Mouse (Mus musculus) embryonic fibroblast, embryonic 13.5 days (primary cell): ENCODE measurements around the gene Cept1. TPM values are rescaled to one million over a fixed set of nuclear protein-coding genes. Genes with fewer than 3 reads are reported as not detected.

Experiments
- H3K27ac ChIP-seq: 2 replicates; pipeline ENCODE4 v1.5.1; 2012; ENCODE audit warnings: low read length, control low read depth, inconsistent platforms; ENCODE audit not compliant: insufficient read depth
- H3K4me1 ChIP-seq: 2 replicates; pipeline ENCODE4 v1.6.1; 2011; ENCODE audit warnings: low read length; ENCODE audit not compliant: control insufficient read depth, insufficient read depth
- H3K4me3 ChIP-seq: 2 replicates; pipeline ENCODE4 v1.5.1; 2011; ENCODE audit warnings: mild to moderate bottlenecking, control low read depth, low read length; ENCODE audit not compliant: insufficient read depth
- CTCF ChIP-seq: IDR thresholded peaks from 2 replicates; pipeline ENCODE4 v1.5.1; 2011; ENCODE audit warnings: mild to moderate bottlenecking, control low read depth, low read length, moderate library complexity, borderline replicate concordance; ENCODE audit not compliant: insufficient read depth
- POLR2A ChIP-seq: IDR thresholded peaks from 2 replicates; pipeline ENCODE4 v1.6.1; 2011; ENCODE audit warnings: low read depth, mild to moderate bottlenecking, control low read depth, low read length, moderate library complexity
- polyA plus RNA-seq: library from polyadenylated mRNA; stranded (reverse); fragments of >200 nt; gene quantifications from 2 replicates; pipeline ENCODE4 v1.2.4, GENCODE M21; 2011; ENCODE audit warnings: low read depth; ENCODE audit not compliant: missing spikeins, insufficient read length

The Cept1 gene
- polyA plus RNA-seq, 1 experiment: 76.7 TPM

DNA sequence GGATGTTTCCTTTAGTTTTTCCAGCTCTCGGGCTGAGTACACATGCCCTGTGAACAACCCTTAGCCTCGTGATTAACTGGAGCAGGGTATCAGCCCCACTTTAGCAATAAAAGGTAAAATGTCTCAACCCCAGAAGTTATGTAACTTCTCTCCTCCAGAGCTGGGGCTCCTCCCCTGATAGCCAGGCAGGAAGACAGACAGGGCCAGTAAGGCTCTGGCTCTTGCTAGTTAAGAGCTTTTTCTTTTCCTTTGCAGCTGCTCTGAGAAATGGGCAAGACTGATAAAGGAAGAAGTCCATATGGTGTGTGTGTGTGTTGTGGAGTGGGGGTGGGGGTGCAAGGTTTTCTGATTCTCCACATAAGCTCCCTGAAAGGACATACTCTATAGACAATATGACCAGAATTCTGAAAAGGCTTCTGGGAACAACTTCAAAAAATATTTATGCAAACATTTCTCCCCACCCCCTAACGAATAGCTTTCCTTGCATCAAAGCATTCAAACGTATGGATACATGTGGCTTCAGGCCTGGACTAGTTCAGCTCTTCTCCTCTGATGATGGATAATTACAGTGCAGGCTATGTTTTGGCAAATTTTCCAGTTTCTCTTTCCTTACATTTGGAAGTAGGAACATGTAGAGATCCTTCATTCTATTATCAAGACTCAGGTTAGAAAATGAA is 51.4 kb downstream of the Cept1 start:
- H3K4me3 ChIP-seq: no peak overlapping the region
- no peak overlapping the region for H3K27ac ChIP-seq
- TF ChIP-seq CTCF: no peak
- TF ChIP-seq POLR2A: no peak
- no peaks in the 10 kb centered on the region; the same call in 1 of the 2 replicates for H3K4me1 ChIP-seq

DNA sequence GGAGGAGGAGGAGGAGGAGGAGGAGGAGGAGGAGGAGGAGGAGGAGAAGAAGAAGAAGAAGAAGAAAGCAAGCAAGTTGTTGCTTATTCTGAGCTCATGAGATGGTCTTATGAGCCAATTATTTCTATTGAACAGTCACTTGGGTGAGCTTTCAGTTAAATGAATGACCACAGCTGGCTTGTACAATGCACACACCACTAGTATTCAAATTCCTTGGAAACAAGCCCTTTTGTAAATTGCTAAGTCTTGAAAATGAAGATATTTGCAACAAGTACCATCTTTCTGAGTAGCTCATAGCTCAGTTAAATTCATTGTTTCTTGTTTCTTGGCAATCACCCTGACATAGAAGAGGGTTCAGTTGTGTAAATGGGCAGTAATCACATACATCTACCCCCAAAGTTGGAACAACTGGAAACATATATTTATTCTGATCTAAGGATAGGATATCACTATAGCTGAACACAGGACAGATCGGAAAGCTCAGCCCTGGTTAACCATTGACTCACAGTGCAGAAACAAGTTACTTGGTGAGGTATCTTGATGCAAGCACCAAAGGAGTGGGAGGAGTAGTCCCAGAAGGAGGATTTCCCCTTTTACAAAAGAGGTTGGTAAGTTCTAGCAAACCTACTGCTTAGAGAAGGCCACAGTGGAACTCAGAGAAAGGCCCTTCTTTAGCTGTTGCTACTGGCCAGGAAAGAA is 52.1 kb downstream of the Cept1 start:
- TF ChIP-seq CTCF (no peak), POLR2A (no peak)
- no peaks in the 10 kb centered on the region; the same call in 1 of the 2 replicates for H3K4me1 ChIP-seq
- H3K27ac ChIP-seq: no peak overlapping the region
- H3K4me3 ChIP-seq: no peak overlapping the region

DNA sequence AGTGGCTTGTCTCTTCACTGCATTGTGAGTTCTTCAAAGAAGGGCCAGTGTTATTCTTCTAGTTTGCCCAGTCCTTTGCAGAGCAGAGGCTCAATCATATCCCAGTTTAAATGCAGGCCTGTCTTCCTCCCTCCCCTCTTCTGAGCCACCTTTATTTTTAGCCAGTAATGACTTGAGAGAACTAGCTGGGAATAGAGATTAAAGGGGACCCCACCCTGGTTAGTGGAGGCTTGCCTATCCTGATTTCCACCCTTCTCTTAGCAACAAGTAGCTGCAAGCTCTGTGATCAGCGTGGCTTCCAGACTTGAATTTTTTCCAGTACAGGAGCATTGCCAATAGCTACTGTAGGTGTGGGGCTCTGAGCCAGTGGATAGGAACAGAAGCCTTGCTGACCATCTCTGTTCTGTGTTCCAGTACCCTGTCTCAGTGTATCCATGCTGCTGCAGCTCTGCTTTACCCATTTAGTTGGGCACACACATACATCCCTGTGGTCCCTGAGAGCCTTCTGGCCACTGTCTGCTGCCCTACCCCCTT is 53.1 kb downstream of the Cept1 start:
- no peak for TF ChIP-seq CTCF
- TF ChIP-seq POLR2A: no peak
- H3K4me3 ChIP-seq: no peak overlapping the region
- no peak overlapping the region for H3K27ac ChIP-seq
- no peaks in the 10 kb centered on the region; the same call in 1 of the 2 replicates for H3K4me1 ChIP-seq

DNA sequence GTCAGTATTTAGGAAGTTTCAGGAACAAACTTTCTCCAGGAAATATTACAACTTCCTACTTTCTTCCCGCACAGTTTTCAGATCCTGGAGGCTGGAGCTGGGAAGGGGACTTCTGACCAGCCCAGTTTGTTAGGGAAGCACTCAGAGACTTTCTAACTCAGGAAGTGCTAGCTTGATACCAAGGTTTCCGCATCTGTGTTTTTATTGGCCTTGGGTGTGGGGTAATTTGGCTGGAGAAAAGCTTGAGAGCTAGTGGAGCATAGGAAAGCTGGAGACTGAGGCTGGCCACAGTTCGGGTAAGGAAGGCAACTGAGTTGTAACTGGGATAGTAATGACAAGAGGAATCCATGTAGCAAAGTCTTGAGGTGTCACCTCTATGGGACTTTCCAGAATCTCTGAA is 53.7 kb downstream of the Cept1 start:
- H3K27ac ChIP-seq: no peak overlapping the region
- H3K4me1 ChIP-seq: no peaks in the 10 kb centered on the region; the same call in 1 of the 2 replicates
- H3K4me3 ChIP-seq: no peak overlapping the region
- no peak for TF ChIP-seq POLR2A
- no peak for TF ChIP-seq CTCF

DNA sequence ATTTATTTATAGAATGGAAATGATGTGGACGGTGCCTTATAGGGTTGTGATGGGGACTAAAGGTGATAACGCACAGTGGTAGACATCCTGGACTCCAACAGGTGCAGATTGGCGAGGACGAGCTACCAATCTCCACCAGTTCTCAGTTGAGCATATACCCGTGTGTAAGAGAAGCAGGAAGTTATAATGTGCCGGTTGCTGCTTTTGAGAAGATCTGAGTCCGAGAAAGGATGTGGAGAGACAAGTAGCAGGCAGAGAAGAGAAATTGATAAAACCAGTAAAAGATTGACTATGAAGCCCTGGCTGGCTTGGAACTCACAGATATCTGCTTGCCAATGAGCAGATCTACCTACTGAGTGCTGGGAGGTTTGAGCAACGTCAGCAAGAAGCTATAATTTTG is 54.4 kb downstream of the Cept1 start:
- H3K27ac ChIP-seq: no peak overlapping the region
- no peak overlapping the region for H3K4me3 ChIP-seq
- TF ChIP-seq POLR2A (no peak), CTCF (no peak)

DNA sequence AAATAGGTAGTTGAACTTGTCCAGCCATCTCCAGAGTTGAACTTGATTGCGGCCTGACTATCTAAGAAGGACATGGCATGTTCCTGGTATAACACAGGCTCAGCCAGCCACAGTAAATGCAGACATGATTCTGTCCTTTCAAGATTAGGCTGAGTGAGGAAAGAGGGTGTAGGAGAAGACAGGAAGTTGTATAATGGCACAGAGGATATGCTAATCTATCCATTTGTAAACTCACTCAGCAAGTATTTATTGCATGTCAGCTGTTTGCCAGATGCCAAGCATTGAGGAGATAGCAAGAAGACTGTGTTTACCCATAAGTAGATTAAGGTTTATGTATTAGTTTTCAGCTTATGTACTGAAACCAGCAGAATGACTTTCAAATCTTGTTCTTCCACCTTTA is 54.9 kb downstream of the Cept1 start:
- TF ChIP-seq CTCF: no peak
- TF ChIP-seq POLR2A: no peak
- Histone ChIP-seq H3K4me3 (no peak overlapping the region), H3K27ac (no peak overlapping the region), H3K4me1 (no peaks in the 10 kb centered on the region; the same call in 1 of the 2 replicates)

More for the DNA sequence above, 54.4 kb downstream of the Cept1 start:
- no peaks in the 10 kb centered on the region; the same call in 1 of the 2 replicates for H3K4me1 ChIP-seq

DNA sequence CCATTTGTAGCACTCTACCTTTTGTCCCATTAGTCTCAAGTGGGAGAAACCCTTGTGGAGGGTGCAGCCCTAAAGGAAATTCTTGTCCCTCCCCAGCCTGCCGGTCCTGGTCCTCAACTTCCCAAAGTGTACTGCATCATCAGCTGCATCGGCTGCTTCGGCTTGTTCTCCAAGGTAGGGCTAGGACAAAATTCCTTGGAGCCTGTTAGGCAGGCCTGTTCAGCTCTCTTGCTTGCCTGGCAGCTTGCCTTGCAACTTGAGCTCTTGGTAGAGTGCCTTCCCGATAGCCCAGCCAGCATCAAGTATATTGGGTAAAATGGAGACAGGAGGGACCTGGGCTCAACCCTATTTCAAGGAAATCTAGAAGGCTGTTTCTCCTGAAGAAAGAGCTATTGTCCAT is 57.4 kb downstream of the Cept1 start:
- Histone ChIP-seq H3K4me1 (no peaks in the 10 kb centered on the region; the same call in 1 of the 2 replicates), H3K27ac (no peak overlapping the region), H3K4me3 (no peak overlapping the region)
- TF ChIP-seq CTCF (no peak), POLR2A (no peak)

DNA sequence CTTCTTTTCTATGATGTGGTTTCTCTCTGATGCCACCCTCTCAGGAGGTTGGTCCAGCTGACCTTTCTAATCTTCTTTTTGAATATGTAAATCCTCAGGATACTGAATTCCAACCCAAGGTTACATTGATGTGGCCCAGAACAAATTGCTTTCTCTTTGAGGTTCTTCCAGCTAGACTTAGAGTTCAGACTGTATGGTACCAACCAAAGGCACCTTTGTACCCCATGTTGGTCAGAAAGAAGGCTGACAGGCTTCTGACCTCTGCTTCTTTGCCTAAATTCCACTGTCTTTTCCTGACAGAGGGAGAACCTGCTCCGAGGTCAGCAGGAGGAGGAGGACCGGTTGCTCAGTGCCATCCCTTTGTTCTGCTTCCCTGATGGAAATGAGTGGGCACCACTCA is 60.1 kb downstream of the Cept1 start:
- no peak overlapping the region for H3K4me3 ChIP-seq
- no peak overlapping the region for H3K27ac ChIP-seq
- TF ChIP-seq POLR2A (no peak), CTCF (no peak)
- no peaks in the 10 kb centered on the region for H3K4me1 ChIP-seq

DNA sequence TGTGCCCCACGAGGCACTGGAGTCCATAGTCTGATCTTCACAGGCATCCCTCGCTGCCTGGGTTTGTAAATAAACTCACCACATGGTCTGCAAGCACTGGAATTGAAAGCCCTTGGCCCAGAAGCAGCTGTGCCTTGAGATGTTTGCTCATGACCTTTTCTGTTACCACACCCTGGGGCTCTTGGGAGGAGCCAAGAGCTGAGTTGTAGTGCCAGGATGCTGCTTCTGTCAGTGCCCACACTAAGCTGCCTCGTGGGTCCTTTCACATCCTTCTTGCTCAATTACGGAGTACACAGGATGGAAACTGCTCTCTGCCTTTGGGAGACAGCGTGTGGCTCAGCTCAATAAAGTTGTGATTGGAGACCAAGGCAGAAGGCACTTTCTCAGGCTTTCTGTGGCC is 61.8 kb downstream of the Cept1 start:
- Histone ChIP-seq H3K27ac (no peak overlapping the region), H3K4me1 (no peaks in the 10 kb centered on the region), H3K4me3 (no peak overlapping the region)
- TF ChIP-seq CTCF: no peak
- TF ChIP-seq POLR2A: no peak

DNA sequence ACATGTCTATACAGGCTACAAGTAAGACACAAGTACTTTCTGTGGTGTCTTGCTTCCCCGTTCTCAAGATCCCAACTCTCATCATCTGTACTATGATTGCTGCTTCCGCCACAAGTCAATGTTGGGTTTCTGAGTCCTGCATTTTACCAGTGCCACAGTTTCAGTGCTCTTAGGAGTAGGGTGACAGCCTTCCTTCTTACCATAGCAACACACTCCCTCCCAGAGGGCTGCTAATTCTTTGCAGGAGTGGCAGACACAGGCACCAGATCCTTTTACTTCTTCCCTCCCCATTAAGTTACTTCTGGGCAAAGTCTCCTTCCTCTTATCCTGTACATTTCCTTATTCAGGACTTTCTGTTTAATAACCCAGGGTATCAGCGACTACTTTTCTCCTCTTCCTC is 62.7 kb downstream of the Cept1 start:
- Histone ChIP-seq H3K4me3 (no peak overlapping the region), H3K4me1 (peaks cover 3% of the 10 kb centered on the region; the same call in 1 of the 2 replicates), H3K27ac (no peak overlapping the region)
- TF ChIP-seq POLR2A (no peak), CTCF (no peak)
